Mouse (Mus musculus): ENCODE data around the gene Pde8a. TPM values are rescaled to one million over a fixed set of nuclear protein-coding genes. Genes with fewer than 3 reads are reported as not detected.
"Not testable (repeated sequence)": the region's sequence is repeated elsewhere in the genome, so short reads cannot be mapped to it uniquely, and the experiment has no call there.

The Pde8a gene
- polyA plus RNA-seq, 1 experiment: 16.1 TPM

- TF ChIP-seq POLR2A (IDR thresholded peaks at IDR 0.05; ENCODE audit: extremely low read depth, insufficient read depth, low read length): no peak
- no peak for TF ChIP-seq CTCF (IDR thresholded peaks at IDR 0.05; ENCODE audit: extremely low read depth, insufficient read depth, low read length)
- Histone ChIP-seq H3K4me1 (ENCODE audit: control insufficient read depth, insufficient read depth, low read length) (no peaks in the 10 kb centered on the region), H3K27ac (ENCODE audit: insufficient read depth, low read length) (no peak overlapping the region), H3K4me3 (ENCODE audit: insufficient read depth, low read length) (no peak overlapping the region)
These were observed 30.2 kb upstream of the Pde8a start for GRCm38 (mm10) chr7:81183181-81183580.

- Histone ChIP-seq H3K27ac (ENCODE audit: insufficient read depth, low read length) (no peak overlapping the region), H3K4me3 (ENCODE audit: insufficient read depth, low read length) (no peak overlapping the region), H3K4me1 (ENCODE audit: control insufficient read depth, insufficient read depth, low read length) (no peaks in the 10 kb centered on the region)
- TF ChIP-seq CTCF (IDR thresholded peaks at IDR 0.05; ENCODE audit: extremely low read depth, insufficient read depth, low read length) (no peak), POLR2A (IDR thresholded peaks at IDR 0.05; ENCODE audit: extremely low read depth, insufficient read depth, low read length) (no peak)
These were observed 29.3 kb upstream of the Pde8a start for GRCm38 (mm10) chr7:81184136-81184535.

GRCm38 (mm10) chr7:81184651-81185050 lies 28.7 kb upstream of the Pde8a start:
- Histone ChIP-seq H3K4me1 (ENCODE audit: control insufficient read depth, insufficient read depth, low read length) (no peaks in the 10 kb centered on the region), H3K27ac (ENCODE audit: insufficient read depth, low read length) (no peak overlapping the region), H3K4me3 (ENCODE audit: insufficient read depth, low read length) (no peak overlapping the region)
- no peak for TF ChIP-seq CTCF (IDR thresholded peaks at IDR 0.05; ENCODE audit: extremely low read depth, insufficient read depth, low read length)
- no peak for TF ChIP-seq POLR2A (IDR thresholded peaks at IDR 0.05; ENCODE audit: extremely low read depth, insufficient read depth, low read length)

GRCm38 (mm10) chr7:81186036-81186435 lies 27.4 kb upstream of the Pde8a start:
- H3K4me3 ChIP-seq (ENCODE audit: insufficient read depth, low read length); H3K4me1 ChIP-seq (ENCODE audit: control insufficient read depth, insufficient read depth, low read length); H3K27ac ChIP-seq (ENCODE audit: insufficient read depth, low read length): not testable (repeated sequence)

GRCm38 (mm10) chr7:81189180-81189579 lies 24.2 kb upstream of the Pde8a start:
- no peaks in the 10 kb centered on the region for H3K4me1 ChIP-seq (ENCODE audit: control insufficient read depth, insufficient read depth, low read length)
- no peak overlapping the region for H3K4me3 ChIP-seq (ENCODE audit: insufficient read depth, low read length)
- no peak overlapping the region for H3K27ac ChIP-seq (ENCODE audit: insufficient read depth, low read length)
- TF ChIP-seq POLR2A (IDR thresholded peaks at IDR 0.05; ENCODE audit: extremely low read depth, insufficient read depth, low read length): no peak
- TF ChIP-seq CTCF (IDR thresholded peaks at IDR 0.05; ENCODE audit: extremely low read depth, insufficient read depth, low read length): no peak

- no peaks in the 10 kb centered on the region for H3K4me1 ChIP-seq (ENCODE audit: control insufficient read depth, insufficient read depth, low read length)
- H3K27ac ChIP-seq (ENCODE audit: insufficient read depth, low read length): no peak overlapping the region
- H3K4me3 ChIP-seq (ENCODE audit: insufficient read depth, low read length): no peak overlapping the region
- TF ChIP-seq POLR2A (IDR thresholded peaks at IDR 0.05; ENCODE audit: extremely low read depth, insufficient read depth, low read length): no peak
- TF ChIP-seq CTCF (IDR thresholded peaks at IDR 0.05; ENCODE audit: extremely low read depth, insufficient read depth, low read length): no peak
These were observed 17.9 kb upstream of the Pde8a start for GRCm38 (mm10) chr7:81195509-81195908.

- Histone ChIP-seq H3K4me1 (ENCODE audit: control insufficient read depth, insufficient read depth, low read length) (no peaks in the 10 kb centered on the region), H3K4me3 (ENCODE audit: insufficient read depth, low read length) (no peak overlapping the region), H3K27ac (ENCODE audit: insufficient read depth, low read length) (no peak overlapping the region)
- TF ChIP-seq CTCF (IDR thresholded peaks at IDR 0.05; ENCODE audit: extremely low read depth, insufficient read depth, low read length) (no peak), POLR2A (IDR thresholded peaks at IDR 0.05; ENCODE audit: extremely low read depth, insufficient read depth, low read length) (no peak)
These were observed 16.6 kb upstream of the Pde8a start for GRCm38 (mm10) chr7:81196796-81197195.

- TF ChIP-seq POLR2A (IDR thresholded peaks at IDR 0.05; ENCODE audit: extremely low read depth, insufficient read depth, low read length) (no peak), CTCF (IDR thresholded peaks at IDR 0.05; ENCODE audit: extremely low read depth, insufficient read depth, low read length) (no peak)
- Histone ChIP-seq H3K4me3 (ENCODE audit: insufficient read depth, low read length) (no peak overlapping the region), H3K4me1 (ENCODE audit: control insufficient read depth, insufficient read depth, low read length) (no peaks in the 10 kb centered on the region)
These were observed 14.9 kb upstream of the Pde8a start for GRCm38 (mm10) chr7:81198538-81198937.

GRCm38 (mm10) chr7:81199109-81199508 lies 14.3 kb upstream of the Pde8a start:
- H3K27ac ChIP-seq (ENCODE audit: insufficient read depth, low read length): no peak overlapping the region
- TF ChIP-seq CTCF (IDR thresholded peaks at IDR 0.05; ENCODE audit: extremely low read depth, insufficient read depth, low read length) (no peak), POLR2A (IDR thresholded peaks at IDR 0.05; ENCODE audit: extremely low read depth, insufficient read depth, low read length) (no peak)
- H3K4me3 ChIP-seq (ENCODE audit: insufficient read depth, low read length): no peak overlapping the region
- H3K4me1 ChIP-seq (ENCODE audit: control insufficient read depth, insufficient read depth, low read length): no peaks in the 10 kb centered on the region

More at GRCm38 (mm10) chr7:81198538-81198937, 14.9 kb upstream of the Pde8a start:
- H3K27ac ChIP-seq (ENCODE audit: insufficient read depth, low read length): no peak overlapping the region

- Histone ChIP-seq H3K4me3 (ENCODE audit: insufficient read depth, low read length) (no peak overlapping the region), H3K27ac (ENCODE audit: insufficient read depth, low read length) (no peak overlapping the region), H3K4me1 (ENCODE audit: control insufficient read depth, insufficient read depth, low read length) (no peaks in the 10 kb centered on the region)
- TF ChIP-seq POLR2A (IDR thresholded peaks at IDR 0.05; ENCODE audit: extremely low read depth, insufficient read depth, low read length) (no peak), CTCF (IDR thresholded peaks at IDR 0.05; ENCODE audit: extremely low read depth, insufficient read depth, low read length) (no peak)
These were observed 13.6 kb upstream of the Pde8a start for GRCm38 (mm10) chr7:81199757-81200156.

GRCm38 (mm10) chr7:81202389-81202788 lies 11.0 kb upstream of the Pde8a start:
- Histone ChIP-seq H3K4me1 (ENCODE audit: control insufficient read depth, insufficient read depth, low read length) (no peaks in the 10 kb centered on the region), H3K4me3 (ENCODE audit: insufficient read depth, low read length) (no peak overlapping the region), H3K27ac (ENCODE audit: insufficient read depth, low read length) (no peak overlapping the region)
- TF ChIP-seq POLR2A (IDR thresholded peaks at IDR 0.05; ENCODE audit: extremely low read depth, insufficient read depth, low read length): no peak
- no peak for TF ChIP-seq CTCF (IDR thresholded peaks at IDR 0.05; ENCODE audit: extremely low read depth, insufficient read depth, low read length)

- H3K4me3 ChIP-seq (ENCODE audit: insufficient read depth, low read length); H3K27ac ChIP-seq (ENCODE audit: insufficient read depth, low read length); H3K4me1 ChIP-seq (ENCODE audit: control insufficient read depth, insufficient read depth, low read length): not testable (repeated sequence)
These were observed 9.8 kb upstream of the Pde8a start for GRCm38 (mm10) chr7:81203576-81203975.
